Mouse (Mus musculus) embryonic fibroblast, embryonic 13.5 days (primary cell): ENCODE data around the gene Cnpy2.

Experiments
- CTCF ChIP-seq: IDR thresholded peaks from 2 replicates; pipeline ENCODE4 v1.5.1; 2011; ENCODE audit warnings: mild to moderate bottlenecking, control low read depth, low read length, moderate library complexity, borderline replicate concordance; ENCODE audit not compliant: insufficient read depth
- POLR2A ChIP-seq: IDR thresholded peaks from 2 replicates; pipeline ENCODE4 v1.6.1; 2011; ENCODE audit warnings: low read depth, mild to moderate bottlenecking, control low read depth, low read length, moderate library complexity

DNA sequence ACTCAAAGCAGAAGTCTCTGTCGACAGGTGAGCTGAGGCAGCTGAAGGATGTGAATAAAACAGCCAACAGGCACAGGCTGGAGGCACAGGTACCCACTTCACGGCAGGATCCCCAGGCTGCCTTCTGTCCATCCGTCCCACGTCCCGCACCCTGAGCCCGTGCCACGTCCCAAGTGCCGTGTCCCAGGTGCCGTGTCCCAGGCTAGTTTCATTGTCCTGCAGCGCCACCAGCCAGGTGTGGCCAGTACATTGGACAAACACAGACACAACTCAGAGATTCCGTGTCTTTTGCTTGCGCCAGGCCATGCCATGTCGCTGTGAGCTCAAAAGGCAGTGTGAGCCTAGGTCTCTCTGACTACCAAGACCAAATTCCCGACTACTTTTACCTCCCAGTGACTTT is 40.6 kb upstream of the Cnpy2 start:
- no peak for TF ChIP-seq CTCF
- no peak for TF ChIP-seq POLR2A
